Mouse (Mus musculus): ENCODE results near the gene Dusp8. TPM values are rescaled to one million over a fixed set of nuclear protein-coding genes. Genes with fewer than 3 reads are reported as not detected.
"Not testable (repeated sequence)": the region's sequence is repeated elsewhere in the genome, so short reads cannot be mapped to it uniquely, and the experiment has no call there.

Gene Dusp8
- total RNA-seq (2021) = 10 to 100 TPM; 33.2 to 46.2 TPM

- intact Hi-C loops (cut with DNase I) = loop anchor here (2.0 to 5.0 kb wide), 3 partner anchors 33 to 193 kb away; partner anchors contain the start of gene Mob2
- peak; percentile 93 to 95 for DNase-seq
Measured at GRCm38 (mm10) chr7:142095183-142095931, at the start of gene Dusp8. TSS of gene Dusp8 (minus strand) at chr7:142095843.

- DNase-seq = no peak
- intact Hi-C loops (cut with DNase I) = no loop called here
Measured at GRCm38 (mm10) chr7:142144507-142144906, 48.9 kb upstream of the Dusp8 start, which contains the start of gene Gm45337. TSS of gene Gm45337 (minus strand) at chr7:142144607.

GRCm38 (mm10) chr7:142143506-142144010, 47.9 kb upstream of the Dusp8 start:
- DNase-seq; intact Hi-C loops (cut with DNase I): not testable (repeated sequence)

GRCm38 (mm10) chr7:142140696-142141095, 45.1 kb upstream of the Dusp8 start:
- DNase-seq = no peak
- intact Hi-C loops (cut with DNase I) = no loop called here

GRCm38 (mm10) chr7:142135934-142136333, 40.3 kb upstream of the Dusp8 start, which contains the start of gene Gm39115:
TSS of gene Gm39115 (minus strand) at chr7:142136034.
- intact Hi-C loops (cut with DNase I); DNase-seq: not testable (repeated sequence)

- DNase-seq = no peak
Measured at GRCm38 (mm10) chr7:142134206-142134995, 38.8 kb upstream of the Dusp8 start.

GRCm38 (mm10) chr7:142128843-142129242, 33.2 kb upstream of the Dusp8 start:
- intact Hi-C loops (cut with DNase I) = no loop called here

More at GRCm38 (mm10) chr7:142134206-142134995, 38.8 kb upstream of the Dusp8 start:
- intact Hi-C loops (cut with DNase I) = no loop called here

GRCm38 (mm10) chr7:142120629-142121028, 25.0 kb upstream of the Dusp8 start, which contains the start of gene Gm45618:
TSS of gene Gm45618 (minus strand) at chr7:142120729.
- intact Hi-C loops (cut with DNase I); DNase-seq: not testable (repeated sequence)

More at GRCm38 (mm10) chr7:142128843-142129242, 33.2 kb upstream of the Dusp8 start:
- no peak for DNase-seq

GRCm38 (mm10) chr7:142119632-142120031, 24.0 kb upstream of the Dusp8 start:
- intact Hi-C loops (cut with DNase I) = no loop called here
- no peak for DNase-seq

- intact Hi-C loops (cut with DNase I) = no loop called here
Measured at GRCm38 (mm10) chr7:142104747-142105146, 9.1 kb upstream of the Dusp8 start.

GRCm38 (mm10) chr7:142097776-142098175, 2.1 kb upstream of the Dusp8 start:
- peak; percentile 84 to 85 for DNase-seq
- intact Hi-C loops (cut with DNase I) = loop anchor here (1.0 to 5.0 kb wide), 3 partner anchors 35 to 145 kb away; partner anchors contain the start of gene Mob2

More at GRCm38 (mm10) chr7:142104747-142105146, 9.1 kb upstream of the Dusp8 start:
- no peak for DNase-seq

- intact Hi-C loops (cut with DNase I) = loop anchor here (1.0 to 5.0 kb wide), 3 partner anchors 25 to 144 kb away; partner anchors contain the start of gene Mob2
- DNase-seq = no peak
Measured at GRCm38 (mm10) chr7:142096701-142097100, 1.1 kb upstream of the Dusp8 start.

GRCm38 (mm10) chr7:142094301-142095143, 1.1 kb downstream of the Dusp8 start:
- intact Hi-C loops (cut with DNase I) = loop anchor here (2.0 to 5.0 kb wide), 3 partner anchors 32 to 192 kb away; partner anchors contain the start of gene Mob2
- DNase-seq = peak in 1 of 2 experiments; percentile 53

- no peak for DNase-seq
- intact Hi-C loops (cut with DNase I) = loop anchor here (2.0 kb wide), 1 partner anchor 191 kb away; no protein-coding TSS in a partner anchor
Measured at GRCm38 (mm10) chr7:142093696-142094240, 1.9 kb downstream of the Dusp8 start.

GRCm38 (mm10) chr7:142092991-142093390, 2.7 kb downstream of the Dusp8 start:
- intact Hi-C loops (cut with DNase I) = no loop called here
- DNase-seq = no peak

GRCm38 (mm10) chr7:142091848-142092247, 3.8 kb downstream of the Dusp8 start:
- no peak for DNase-seq
- intact Hi-C loops (cut with DNase I) = no loop called here

GRCm38 (mm10) chr7:142089648-142090447, 5.8 kb downstream of the Dusp8 start:
- no peak for DNase-seq
- intact Hi-C loops (cut with DNase I) = no loop called here

GRCm38 (mm10) chr7:142088886-142089285, 6.8 kb downstream of the Dusp8 start:
- no peak for DNase-seq
- intact Hi-C loops (cut with DNase I) = no loop called here
